8 mouse cellular contexts compared by ENCODE assay signal in the genomic region with DNA sequence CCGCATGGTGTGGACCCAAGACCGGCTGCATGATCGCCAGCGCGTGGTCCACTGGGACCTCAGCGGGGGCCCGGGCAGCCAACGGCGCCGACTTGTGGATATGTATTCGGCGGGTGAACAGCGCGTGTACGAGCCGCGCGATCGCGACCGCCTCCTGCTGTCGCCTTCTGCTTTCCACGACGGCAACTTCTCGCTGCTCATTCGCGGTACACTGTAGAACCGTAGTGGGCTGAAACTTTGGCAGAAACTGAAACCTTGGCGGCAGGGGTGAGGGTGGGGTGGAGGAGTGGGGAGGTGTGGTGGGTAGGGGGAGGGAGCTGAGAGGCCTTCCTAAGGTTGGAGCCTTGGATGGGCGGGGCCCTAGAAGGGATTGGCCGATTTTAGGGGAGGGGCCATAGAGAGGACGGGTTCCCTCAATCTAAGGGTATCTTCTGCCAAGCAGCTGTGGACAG. TPM values are rescaled to one million over a fixed set of nuclear protein-coding genes. Genes with fewer than 3 reads are reported as not detected.
DNase-seq lines count a peak whose midpoint lies in the region; ATAC-seq and TF ChIP-seq lines count a peak whose summit lies in the region.

No protein-coding gene starts in this region.

- H3K4me1 ChIP-seq in ES-Bruce4 (ENCODE audit: control insufficient read depth, insufficient read depth, low read length), result peaks cover 6% of the 10 kb centered on the region

- no peaks in the 10 kb centered on the region for H3K27me3 ChIP-seq in ES-Bruce4 (ENCODE audit: control insufficient read depth, insufficient read depth, low read length, poor library complexity, severe bottlenecking)

- no peaks in the 10 kb centered on the region for H3K9me3 ChIP-seq in ES-Bruce4 (replicated peaks; ENCODE audit: control insufficient read depth, insufficient read depth, low read length, poor library complexity, severe bottlenecking)

- peak overlapping the region; percentile 76 for H3K4me3 ChIP-seq in ES-Bruce4 (ENCODE audit: low read depth, low read length)

- TF ChIP-seq CTCF in ES-Bruce4 (IDR thresholded peaks at IDR 0.05; ENCODE audit: low read depth, low read length), result peak; percentile 1

- H3K27ac ChIP-seq in ES-Bruce4 (ENCODE audit: insufficient read depth, low read length), result no peak overlapping the region

- peak overlapping the region; percentile 48 for H3K9ac ChIP-seq in ES-Bruce4 (ENCODE audit: low read depth, poor library complexity, severe bottlenecking)

- no peaks in the 10 kb centered on the region for H3K36me3 ChIP-seq in ES-Bruce4 (ENCODE audit: control insufficient read depth, insufficient read depth, low read length, poor library complexity, severe bottlenecking)

- TF ChIP-seq EP300 in ES-Bruce4 (IDR thresholded peaks at IDR 0.05; ENCODE audit: insufficient read depth, low read depth, low read length), result no peak

- ATAC-seq in megakaryocyte progenitor cell, adult 5-6 weeks (replicated peaks; ENCODE audit: poor library complexity), result peak; percentile 74

- intact Hi-C loops in heart, postnatal 14 days (cut with DNase I), result no loop called here

- DNase-seq in adrenal gland, postnatal 10 days, result peak; percentile 75
- DNase-seq in fibroblast of lung, adult 2 months (ENCODE audit: low read depth), result peak; percentile 66
- DNase-seq in heart, postnatal 14 days, result peak; percentile 67 to 76
- peak; percentile 81 to 84 for DNase-seq in kidney, postnatal 36 days
- peak; percentile 78 to 80 for DNase-seq in spleen, postnatal 36 days (ENCODE audit: low spot score in 2 of 2)
- no peak for DNase-seq in frontal cortex, adult 2 months (ENCODE audit: extremely low spot score in 1 of 2, low spot score in 1 of 2)

- peak; percentile 29 for TF ChIP-seq POLR2A in ES-Bruce4 (IDR thresholded peaks at IDR 0.05; ENCODE audit: insufficient read depth, low read length)

RNA-seq across cellular contexts. Expression of gene Mxra8, which starts 1.5 kb away (rescaled TPM):
- 21.1 and 26.1 TPM in 2 replicates for polyA plus RNA-seq in ES-Bruce4 (2011; ENCODE audit: insufficient read depth, insufficient read length, low read depth, missing spikeins)
- total RNA-seq in adrenal gland, postnatal 10 days (2021), result 10 to 100 TPM; 56.6 to 59.6 TPM
- total RNA-seq in heart, postnatal 14 days (2021), result 10 to 100 TPM; 46.9 to 58.4 TPM
- total RNA-seq in megakaryocyte progenitor cell, adult 5-6 weeks (2015), result not detected in 2 replicates
- not detected in 2 replicates for total RNA-seq in megakaryocyte progenitor cell, adult 5-6 weeks (2017)
- polyA plus RNA-seq in frontal cortex, adult 2 months (2012; rRNA removed), result 19.0 and 19.3 TPM in 2 replicates

RNA-seq across cellular contexts. Expression of gene Dvl1, which starts 6.2 kb away (rescaled TPM):
- 15.2 and 20.3 TPM in 2 replicates for polyA plus RNA-seq in ES-Bruce4 (2011; ENCODE audit: insufficient read depth, insufficient read length, low read depth, missing spikeins)
- total RNA-seq in adrenal gland, postnatal 10 days (2021), result 10 to 100 TPM; 58.2 to 59.0 TPM
- 10 to 100 TPM; 41.1 to 46.6 TPM for total RNA-seq in heart, postnatal 14 days (2021)
- 9.6 and 9.9 TPM in 2 replicates for total RNA-seq in megakaryocyte progenitor cell, adult 5-6 weeks (2015)
- total RNA-seq in megakaryocyte progenitor cell, adult 5-6 weeks (2017), result 12.8 and 13.0 TPM in 2 replicates
- polyA plus RNA-seq in frontal cortex, adult 2 months (2012; rRNA removed), result 129 and 134 TPM in 2 replicates

RNA-seq across cellular contexts. Expression of gene Aurkaip1, which starts 10.0 kb away (rescaled TPM):
- 70.6 and 76.0 TPM in 2 replicates for polyA plus RNA-seq in ES-Bruce4 (2011; ENCODE audit: insufficient read depth, insufficient read length, low read depth, missing spikeins)
- 100 to 1,000 TPM; 146 to 149 TPM for total RNA-seq in adrenal gland, postnatal 10 days (2021)
- 10 to 100 TPM; 96.4 to 97.5 TPM for total RNA-seq in heart, postnatal 14 days (2021)
- 107 and 111 TPM in 2 replicates for total RNA-seq in megakaryocyte progenitor cell, adult 5-6 weeks (2015)
- total RNA-seq in megakaryocyte progenitor cell, adult 5-6 weeks (2017), result 128 and 137 TPM in 2 replicates
- 126 and 131 TPM in 2 replicates for polyA plus RNA-seq in frontal cortex, adult 2 months (2012; rRNA removed)

RNA-seq across cellular contexts. Expression of gene Tas1r3, which starts 22.1 kb away (rescaled TPM):
- 0.28 and 0.44 TPM in 2 replicates for polyA plus RNA-seq in ES-Bruce4 (2011; ENCODE audit: insufficient read depth, insufficient read length, low read depth, missing spikeins)
- total RNA-seq in adrenal gland, postnatal 10 days (2021), result under 1 TPM; 0.36 to 0.45 TPM
- under 1 TPM; 0.26 to 0.32 TPM for total RNA-seq in heart, postnatal 14 days (2021)
- 0.07 and 0.10 TPM in 2 replicates for total RNA-seq in megakaryocyte progenitor cell, adult 5-6 weeks (2015)
- 0.17 TPM in 2 replicates for total RNA-seq in megakaryocyte progenitor cell, adult 5-6 weeks (2017)
- polyA plus RNA-seq in frontal cortex, adult 2 months (2012; rRNA removed), result 0.36 and 0.38 TPM in 2 replicates

RNA-seq across cellular contexts. Expression of gene Cptp, which starts 28.2 kb away (rescaled TPM):
- 6.0 and 7.9 TPM in 2 replicates for polyA plus RNA-seq in ES-Bruce4 (2011; ENCODE audit: insufficient read depth, insufficient read length, low read depth, missing spikeins)
- total RNA-seq in adrenal gland, postnatal 10 days (2021), result 10 to 100 TPM; 17.6 to 18.4 TPM
- total RNA-seq in heart, postnatal 14 days (2021), result 10 to 100 TPM in 1 of 2 experiments, 1 to 10 TPM in 1; 9.9 to 10.6 TPM
- 7.6 and 7.8 TPM in 2 replicates for total RNA-seq in megakaryocyte progenitor cell, adult 5-6 weeks (2015)
- 8.8 and 9.2 TPM in 2 replicates for total RNA-seq in megakaryocyte progenitor cell, adult 5-6 weeks (2017)
- polyA plus RNA-seq in frontal cortex, adult 2 months (2012; rRNA removed), result 19.6 and 22.3 TPM in 2 replicates

Comparison
In these comparisons a context has a peak if more than half of its experiments do, and no peak if none do; other contexts are left out.
1. DNase-seq: peak in adrenal gland, postnatal 10 days (single experiment), fibroblast of lung, adult 2 months (single experiment), heart, postnatal 14 days (2 of 2), kidney, postnatal 36 days (2 of 2) and spleen, postnatal 36 days (2 of 2); none in frontal cortex, adult 2 months (0 of 2).
2. RNA of gene Mxra8, which starts 1.5 kb away (total RNA-seq): 56.6 to 59.6 TPM in adrenal gland, postnatal 10 days and 46.9 to 58.4 TPM in heart, postnatal 14 days; not detected in megakaryocyte progenitor cell, adult 5-6 weeks; every median in the first group is over 10 times any median in the second.